Mouse (Mus musculus) lung, postnatal 36 days (tissue): ENCODE measurements around the gene Sycn.

Source experiments
- DNase-seq: peaks from one replicate; pipeline ENCODE4 v3.0.0; 2022; ENCODE audit warnings: mixed read lengths

The Sycn gene

GRCm38 (mm10) chr7:28560856-28561255, 20.2 kb downstream of the Sycn start:
- no peak for DNase-seq

- DNase-seq = no peak
Observed at GRCm38 (mm10) chr7:28561967-28562366, 21.3 kb downstream of the Sycn start.

- DNase-seq = no peak
Observed at GRCm38 (mm10) chr7:28562371-28562770, 21.7 kb downstream of the Sycn start.

GRCm38 (mm10) chr7:28562951-28563350, 22.3 kb downstream of the Sycn start:
- DNase-seq = no peak

- DNase-seq = no peak
Observed at GRCm38 (mm10) chr7:28565407-28565806, 24.7 kb downstream of the Sycn start.

GRCm38 (mm10) chr7:28567539-28567938, 26.9 kb downstream of the Sycn start:
- no peak for DNase-seq

GRCm38 (mm10) chr7:28568253-28568652, 27.6 kb downstream of the Sycn start:
- peak; percentile 89 for DNase-seq

- peak; percentile 96 for DNase-seq
Observed at GRCm38 (mm10) chr7:28570291-28570981, 29.8 kb downstream of the Sycn start.

GRCm38 (mm10) chr7:28570982-28571682, 30.4 kb downstream of the Sycn start:
- peak; percentile 84 for DNase-seq

GRCm38 (mm10) chr7:28572689-28573088, 32.0 kb downstream of the Sycn start:
- DNase-seq = no peak

GRCm38 (mm10) chr7:28573236-28573635, 32.6 kb downstream of the Sycn start:
- DNase-seq = no peak

GRCm38 (mm10) chr7:28575597-28575996, 34.9 kb downstream of the Sycn start:
- no peak for DNase-seq

GRCm38 (mm10) chr7:28576271-28576914, 35.7 kb downstream of the Sycn start:
- DNase-seq = peak; percentile 91

GRCm38 (mm10) chr7:28577826-28578542, 37.3 kb downstream of the Sycn start:
- peak; percentile 91 for DNase-seq

GRCm38 (mm10) chr7:28578543-28579053, 37.9 kb downstream of the Sycn start:
- no peak for DNase-seq

- DNase-seq = no peak
Observed at GRCm38 (mm10) chr7:28579826-28580225, 39.1 kb downstream of the Sycn start.

GRCm38 (mm10) chr7:28581721-28582120, 41.0 kb downstream of the Sycn start:
- DNase-seq = no peak

- DNase-seq = no peak
Observed at GRCm38 (mm10) chr7:28582841-28583240, 42.2 kb downstream of the Sycn start.

- DNase-seq = peak; percentile 62
Observed at GRCm38 (mm10) chr7:28583570-28584344, 43.1 kb downstream of the Sycn start.

GRCm38 (mm10) chr7:28584468-28584867, 43.8 kb downstream of the Sycn start:
- DNase-seq = no peak

GRCm38 (mm10) chr7:28585001-28585400, 44.3 kb downstream of the Sycn start:
- DNase-seq = peak; percentile 61
